Mouse (Mus musculus): ENCODE data around the gene Dop1b. TPM values are rescaled to one million over a fixed set of nuclear protein-coding genes. Genes with fewer than 3 reads are reported as not detected.
A peak's percentile ranks its signal among the peaks of the same experiment; 100 is the strongest.

Dop1b gene
- total and polyA plus RNA-seq, 2 experiments = 12.1 to 30.3 TPM

GRCm38 (mm10) chr16:93766956-93767355 is 55.3 kb downstream of the Dop1b start:
- WGBS = 57% methylated on average over 4 of the region's 4 CpGs
- peaks cover 15% of the 10 kb centered on the region; the same call in 1 of the 2 replicates for H3K36me3 ChIP-seq (ENCODE audit: control insufficient read depth, insufficient read depth, low read length)

GRCm38 (mm10) chr16:93767548-93767947 is 55.8 kb downstream of the Dop1b start:
- WGBS = 77% methylated on average over 6 of the region's 6 CpGs
- no peak overlapping the region for H3K4me3 ChIP-seq (ENCODE audit: insufficient read depth, low read depth, low read length)
- no peaks in the 10 kb centered on the region for H3K79me2 ChIP-seq (ENCODE audit: control insufficient read depth, insufficient read depth, low read length)
- no peak overlapping the region for H3K9ac ChIP-seq (ENCODE audit: low read depth, low read length)
- H3K4me1 ChIP-seq (ENCODE audit: control insufficient read depth, insufficient read depth, low read length) = no peaks in the 10 kb centered on the region
- TF ChIP-seq CTCF (IDR thresholded peaks at IDR 0.05; ENCODE audit: low read depth, low read length) = no peak
- no peak for TF ChIP-seq POLR2A (IDR thresholded peaks at IDR 0.05; ENCODE audit: extremely low read depth, insufficient read depth, low read length)
- DNase-seq (ENCODE audit: extremely low read depth, low read depth, low spot score) = no peak
- H3K27ac ChIP-seq (replicated peaks; ENCODE audit: insufficient read depth, low read depth, low read length) = no peak overlapping the region
- H3K27me3 ChIP-seq (ENCODE audit: control insufficient read depth, insufficient read depth, low read length) = no peaks in the 10 kb centered on the region
- peaks cover 12% of the 10 kb centered on the region; the same call in 1 of the 2 replicates for H3K36me3 ChIP-seq (ENCODE audit: control insufficient read depth, insufficient read depth, low read length)

More at GRCm38 (mm10) chr16:93766956-93767355, 55.3 kb downstream of the Dop1b start:
- DNase-seq (ENCODE audit: extremely low read depth, low read depth, low spot score) = peak; percentile 53
- Histone ChIP-seq H3K4me3 (ENCODE audit: insufficient read depth, low read depth, low read length) (no peak overlapping the region), H3K79me2 (ENCODE audit: control insufficient read depth, insufficient read depth, low read length) (no peaks in the 10 kb centered on the region), H3K27ac (replicated peaks; ENCODE audit: insufficient read depth, low read depth, low read length) (no peak overlapping the region), H3K27me3 (ENCODE audit: control insufficient read depth, insufficient read depth, low read length) (no peaks in the 10 kb centered on the region), H3K9ac (ENCODE audit: low read depth, low read length) (no peak overlapping the region), H3K4me1 (ENCODE audit: control insufficient read depth, insufficient read depth, low read length) (no peaks in the 10 kb centered on the region)
- TF ChIP-seq CTCF (IDR thresholded peaks at IDR 0.05; ENCODE audit: low read depth, low read length) (peak; percentile 65), POLR2A (IDR thresholded peaks at IDR 0.05; ENCODE audit: extremely low read depth, insufficient read depth, low read length) (no peak)

- peaks cover 14% of the 10 kb centered on the region; the same call in 1 of the 2 replicates for H3K36me3 ChIP-seq (ENCODE audit: control insufficient read depth, insufficient read depth, low read length)
- no peaks in the 10 kb centered on the region for H3K4me1 ChIP-seq (ENCODE audit: control insufficient read depth, insufficient read depth, low read length)
- WGBS = 67% methylated on average over 15 of the region's 15 CpGs
- H3K4me3 ChIP-seq (ENCODE audit: insufficient read depth, low read depth, low read length) = peak overlapping the region; percentile 62; the same call in 1 of the 2 replicates
- peak overlapping the region; percentile 57; the same call in 1 of the 2 replicates for H3K27ac ChIP-seq (replicated peaks; ENCODE audit: insufficient read depth, low read depth, low read length)
- no peak overlapping the region; the same call in 1 of the 2 replicates for H3K9ac ChIP-seq (ENCODE audit: low read depth, low read length)
- H3K27me3 ChIP-seq (ENCODE audit: control insufficient read depth, insufficient read depth, low read length) = no peaks in the 10 kb centered on the region
- no peaks in the 10 kb centered on the region for H3K79me2 ChIP-seq (ENCODE audit: control insufficient read depth, insufficient read depth, low read length)
- TF ChIP-seq CTCF (IDR thresholded peaks at IDR 0.05; ENCODE audit: low read depth, low read length) (no peak), POLR2A (IDR thresholded peaks at IDR 0.05; ENCODE audit: extremely low read depth, insufficient read depth, low read length) (no peak)
- peak; percentile 68 for DNase-seq (ENCODE audit: extremely low read depth, low read depth, low spot score)
Observed at GRCm38 (mm10) chr16:93769621-93770020, 57.9 kb downstream of the Dop1b start.

- Histone ChIP-seq H3K79me2 (ENCODE audit: control insufficient read depth, insufficient read depth, low read length) (no peaks in the 10 kb centered on the region), H3K36me3 (ENCODE audit: control insufficient read depth, insufficient read depth, low read length) (peaks cover 13% of the 10 kb centered on the region; the same call in 1 of the 2 replicates), H3K27me3 (ENCODE audit: control insufficient read depth, insufficient read depth, low read length) (no peaks in the 10 kb centered on the region), H3K9ac (ENCODE audit: low read depth, low read length) (peak overlapping the region; percentile 58), H3K4me1 (ENCODE audit: control insufficient read depth, insufficient read depth, low read length) (no peaks in the 10 kb centered on the region), H3K4me3 (ENCODE audit: insufficient read depth, low read depth, low read length) (peak overlapping the region; percentile 62), H3K27ac (replicated peaks; ENCODE audit: insufficient read depth, low read depth, low read length) (peak overlapping the region; percentile 57)
- TF ChIP-seq CTCF (IDR thresholded peaks at IDR 0.05; ENCODE audit: low read depth, low read length) (no peak), POLR2A (IDR thresholded peaks at IDR 0.05; ENCODE audit: extremely low read depth, insufficient read depth, low read length) (no peak)
- DNase-seq (ENCODE audit: extremely low read depth, low read depth, low spot score) = peak; percentile 91
- 63% methylated on average over 32 of the region's 32 CpGs for WGBS
Observed at GRCm38 (mm10) chr16:93770271-93770926, 58.7 kb downstream of the Dop1b start.

- no peaks in the 10 kb centered on the region for H3K27me3 ChIP-seq (ENCODE audit: control insufficient read depth, insufficient read depth, low read length)
- no peaks in the 10 kb centered on the region for H3K4me1 ChIP-seq (ENCODE audit: control insufficient read depth, insufficient read depth, low read length)
- peaks cover 21% of the 10 kb centered on the region for H3K36me3 ChIP-seq (ENCODE audit: control insufficient read depth, insufficient read depth, low read length)
- 93% methylated on average over 5 of the region's 5 CpGs for WGBS
- H3K9ac ChIP-seq (ENCODE audit: low read depth, low read length) = no peak overlapping the region
- TF ChIP-seq POLR2A (IDR thresholded peaks at IDR 0.05; ENCODE audit: extremely low read depth, insufficient read depth, low read length) = no peak
- no peak overlapping the region for H3K27ac ChIP-seq (replicated peaks; ENCODE audit: insufficient read depth, low read depth, low read length)
- H3K79me2 ChIP-seq (ENCODE audit: control insufficient read depth, insufficient read depth, low read length) = no peaks in the 10 kb centered on the region
- H3K4me3 ChIP-seq (ENCODE audit: insufficient read depth, low read depth, low read length) = no peak overlapping the region
- no peak for DNase-seq (ENCODE audit: extremely low read depth, low read depth, low spot score)
Observed at GRCm38 (mm10) chr16:93774658-93775057, 63.0 kb downstream of the Dop1b start.

GRCm38 (mm10) chr16:93776468-93776867 is 64.8 kb downstream of the Dop1b start:
- Histone ChIP-seq H3K27ac (replicated peaks; ENCODE audit: insufficient read depth, low read depth, low read length) (no peak overlapping the region), H3K36me3 (ENCODE audit: control insufficient read depth, insufficient read depth, low read length) (peaks cover 27% of the 10 kb centered on the region), H3K9ac (ENCODE audit: low read depth, low read length) (no peak overlapping the region), H3K79me2 (ENCODE audit: control insufficient read depth, insufficient read depth, low read length) (no peaks in the 10 kb centered on the region), H3K27me3 (ENCODE audit: control insufficient read depth, insufficient read depth, low read length) (no peaks in the 10 kb centered on the region), H3K4me3 (ENCODE audit: insufficient read depth, low read depth, low read length) (no peak overlapping the region), H3K4me1 (ENCODE audit: control insufficient read depth, insufficient read depth, low read length) (no peaks in the 10 kb centered on the region)
- DNase-seq (ENCODE audit: extremely low read depth, low read depth, low spot score) = no peak
- no peak for TF ChIP-seq POLR2A (IDR thresholded peaks at IDR 0.05; ENCODE audit: extremely low read depth, insufficient read depth, low read length)
- no peak for TF ChIP-seq CTCF (IDR thresholded peaks at IDR 0.05; ENCODE audit: low read depth, low read length)
- 84% methylated on average over 5 of the region's 5 CpGs for WGBS
